Mouse (Mus musculus) liver, adult 2 months (tissue): ENCODE results near the gene Clic3.

Source experiments
- CTCF ChIP-seq: fragments of 200-500 bp; IDR thresholded peaks from 2 replicates; pipeline ENCODE4 v1.5.1; 2011; ENCODE audit warnings: low read depth, low read length, control low read depth
- POLR2A ChIP-seq: fragments of 200-500 bp; IDR thresholded peaks from 2 replicates; pipeline ENCODE4 v1.6.1; 2011; ENCODE audit warnings: low read length, control low read depth; ENCODE audit not compliant: insufficient read depth; ENCODE audit errors: extremely low read depth

- TF ChIP-seq CTCF (no peak), POLR2A (no peak)
These were observed 27.0 kb upstream of the Clic3 start for GRCm38 (mm10) chr2:25429435-25430180.
